Mouse (Mus musculus): ENCODE data around the gene Fam89b. TPM values are rescaled to one million over a fixed set of nuclear protein-coding genes. Genes with fewer than 3 reads are reported as not detected.

Gene Fam89b
- polyA plus RNA-seq, 1 experiment, result 71.1 TPM

- no peak for TF ChIP-seq GATA1 (IDR thresholded peaks at IDR 0.05; ENCODE audit: low read length)
Measured at GRCm38 (mm10) chr19:5685431-5685830, 44.0 kb downstream of the Fam89b start.

- no peak for TF ChIP-seq GATA1 (IDR thresholded peaks at IDR 0.05; ENCODE audit: low read length)
Measured at GRCm38 (mm10) chr19:5684985-5685384, 44.5 kb downstream of the Fam89b start.

- no peak for TF ChIP-seq GATA1 (IDR thresholded peaks at IDR 0.05; ENCODE audit: low read length)
Measured at GRCm38 (mm10) chr19:5684236-5684635, 45.2 kb downstream of the Fam89b start.

DNA sequence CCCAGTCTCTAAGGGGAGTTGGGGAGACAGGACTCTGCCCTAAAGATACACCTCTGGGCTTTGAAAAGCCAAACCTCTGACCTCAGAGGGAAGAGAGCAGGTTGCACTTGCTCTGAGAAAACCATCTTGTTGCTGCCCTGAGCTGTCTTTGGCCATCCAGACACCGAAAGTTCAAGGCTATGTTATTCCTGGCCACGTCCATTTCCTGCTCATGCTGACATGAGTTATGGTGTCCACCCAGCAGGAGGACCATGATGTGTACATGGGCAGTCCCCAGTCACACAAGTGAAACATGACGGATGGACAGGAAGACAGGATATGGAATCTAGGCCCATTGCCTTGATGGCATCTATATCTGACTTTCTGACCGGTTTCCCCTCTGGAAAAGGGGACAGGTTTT lies 49.0 kb downstream of the Fam89b start:
- TF ChIP-seq GATA1 (IDR thresholded peaks at IDR 0.05; ENCODE audit: low read length), result no peak

Other genes starting within 250 kb of the Fam89b start
- gene Mus81, start 241.3 kb downstream of the Fam89b start, polyA plus RNA-seq (2012), result 34.6 and 51.3 TPM in 2 replicates
- gene Cfl1, start 239.2 kb downstream of the Fam89b start, polyA plus RNA-seq (2012), result 1,095 and 1,191 TPM in 2 replicates
- 0.10 and 0.17 TPM in 2 replicates for gene 1700020D05Rik, start 225.9 kb downstream of the Fam89b start, polyA plus RNA-seq (2012)
- 1.4 and 1.7 TPM in 2 replicates for gene Snx32, start 219.1 kb downstream of the Fam89b start, polyA plus RNA-seq (2012)
- not detected in 2 replicates for gene Ovol1, start 169.0 kb downstream of the Fam89b start, polyA plus RNA-seq (2012)
- gene Ap5b1, start 161.6 kb downstream of the Fam89b start, polyA plus RNA-seq (2012), result 18.6 and 18.8 TPM in 2 replicates
- gene Rnaseh2c, start 127.8 kb downstream of the Fam89b start, polyA plus RNA-seq (2012), result 350 and 521 TPM in 2 replicates
- gene Kat5, start 119.4 kb downstream of the Fam89b start, polyA plus RNA-seq (2012), result 122 and 156 TPM in 2 replicates
- gene Rela, start 92.2 kb downstream of the Fam89b start, polyA plus RNA-seq (2012), result 79.0 and 109 TPM in 2 replicates
- gene Sipa1, start 65.9 kb downstream of the Fam89b start, polyA plus RNA-seq (2012), result 89.3 and 105 TPM in 2 replicates
- 136 and 165 TPM in 2 replicates for gene Map3k11, start 40.9 kb downstream of the Fam89b start, polyA plus RNA-seq (2012)
- 206 and 209 TPM in 2 replicates for gene Pcnx3, start 40.7 kb downstream of the Fam89b start, polyA plus RNA-seq (2012)
- 0.21 and 0.23 TPM in 2 replicates for gene Kcnk7, start 25.3 kb downstream of the Fam89b start, polyA plus RNA-seq (2012)
- gene Ehbp1l1, start 3.3 kb downstream of the Fam89b start, polyA plus RNA-seq (2012), result 91.2 and 97.8 TPM in 2 replicates
- gene Ltbp3, start 11.3 kb upstream of the Fam89b start, polyA plus RNA-seq (2012), result not detected in 2 replicates
- gene Scyl1, start 41.8 kb upstream of the Fam89b start, polyA plus RNA-seq (2012), result 76.3 and 96.3 TPM in 2 replicates
- gene Frmd8, start 145.6 kb upstream of the Fam89b start, polyA plus RNA-seq (2012), result 12.9 and 13.6 TPM in 2 replicates
- 0.15 and 0.64 TPM in 2 replicates for gene Slc25a45, start 148.2 kb upstream of the Fam89b start, polyA plus RNA-seq (2012)
- 0.73 and 1.3 TPM in 2 replicates for gene Tigd3, start 164.5 kb upstream of the Fam89b start, polyA plus RNA-seq (2012)
- 34.4 and 70.2 TPM in 2 replicates for gene Dpf2, start 183.4 kb upstream of the Fam89b start, polyA plus RNA-seq (2012)
- 0.39 and 0.43 TPM in 2 replicates for gene Cdc42ep2, start 195.2 kb upstream of the Fam89b start, polyA plus RNA-seq (2012)
- gene Pola2, start 234.5 kb upstream of the Fam89b start, polyA plus RNA-seq (2012), result 45.7 and 48.5 TPM in 2 replicates